Mouse (Mus musculus) heart, adult 8-10 months (tissue): ENCODE data around the gene Mettl26. TPM values are rescaled to one million over a fixed set of nuclear protein-coding genes. Genes with fewer than 3 reads are reported as not detected.

ENCODE experiments used
- DNase-seq: peaks from one replicate; pipeline ENCODE4 v3.0.0; 2022; ENCODE audit warnings: low spot score
- microRNA-seq: library from miRNA; unstranded; fragments of <30 nt; microRNA quantifications from one replicate; pipeline ENCODE4 v1.2.0, GENCODE M21; 2022
- total RNA-seq, 4 experiments: library from RNA; stranded (reverse); gene quantifications; 2 replicates each; pipeline ENCODE4 v1.2.4; 2022

The Mettl26 gene
- total RNA-seq, 4 experiments from 2014 or later: 13.6 to 16.8 (median 14.5) TPM

- DNase-seq: peak; percentile 57
Observed at GRCm38 (mm10) chr17:25925348-25925747, 50.5 kb downstream of the Mettl26 start.

Small RNA genes lying within 50 kb of the gene (microRNA-seq; reads per million reads assigned to microRNA genes)
- 2.5 reads per million for gene Mir3082

Other genes with a start within 250 kb of the Mettl26 start
- gene Gng13, start 157.9 kb upstream of the Mettl26 start, total RNA-seq: 1 to 10 TPM in 2 of 4 experiments, not detected in 2; 1.1 to 2.0 TPM
- 1 to 10 TPM; 1.2 to 2.1 (median 1.6) TPM for gene Chtf18, start 147.7 kb upstream of the Mettl26 start, total RNA-seq
- gene Rpusd1, start 147.4 kb upstream of the Mettl26 start, total RNA-seq: 1 to 10 TPM; 4.5 to 5.3 (median 4.6) TPM
- gene Mslnl, start 139.0 kb upstream of the Mettl26 start, total RNA-seq: not detected
- 10 to 100 TPM in 3 of 4 experiments, 1 to 10 TPM in 1; 9.8 to 20.9 (median 17.6) TPM for gene Msln, start 120.7 kb upstream of the Mettl26 start, total RNA-seq
- 10 to 100 TPM; 43.8 to 48.8 (median 46.6) TPM for gene Narfl, start 101.3 kb upstream of the Mettl26 start, total RNA-seq
- 10 to 100 TPM in 3 of 4 experiments, 1 to 10 TPM in 1; 8.5 to 18.4 (median 12.1) TPM for gene Haghl, start 89.4 kb upstream of the Mettl26 start, total RNA-seq
- gene Ccdc78, start 88.5 kb upstream of the Mettl26 start, total RNA-seq: under 1 TPM in 1 of 4 experiments, not detected in 3; 0.38 TPM
- 10 to 100 TPM; 40.7 to 49.9 (median 44.9) TPM for gene Fam173a, start 82.2 kb upstream of the Mettl26 start, total RNA-seq
- gene AC134908.4, start 79.4 kb upstream of the Mettl26 start, total RNA-seq: 1 to 10 TPM in 1 of 4 experiments, under 1 TPM in 1, not detected in 2; 0.72 to 1.8 TPM
- 10 to 100 TPM; 58.8 to 75.3 (median 65.7) TPM for gene Metrn, start 77.9 kb upstream of the Mettl26 start, total RNA-seq
- 1 to 10 TPM; 1.2 to 1.9 (median 1.5) TPM for gene Fbxl16, start 66.0 kb upstream of the Mettl26 start, total RNA-seq
- gene Wdr24, start 51.4 kb upstream of the Mettl26 start, total RNA-seq: 10 to 100 TPM; 11.2 to 12.6 (median 12.1) TPM
- gene Jmjd8, start 46.2 kb upstream of the Mettl26 start, total RNA-seq: 10 to 100 TPM; 34.2 to 39.6 (median 34.8) TPM
- gene Stub1, start 41.7 kb upstream of the Mettl26 start, total RNA-seq: 100 to 1,000 TPM; 129 to 137 (median 130) TPM
- gene Rhbdl1, start 37.8 kb upstream of the Mettl26 start, total RNA-seq: 1 to 10 TPM in 3 of 4 experiments, under 1 TPM in 1; 0.97 to 5.1 (median 1.6) TPM
- 1 to 10 TPM; 2.2 to 4.4 (median 3.8) TPM for gene Gm20683, start 33.3 kb upstream of the Mettl26 start, total RNA-seq
- gene Rhot2, start 30.2 kb upstream of the Mettl26 start, total RNA-seq: 100 to 1,000 TPM; 128 to 153 (median 135) TPM
- 1 to 10 TPM; 1.4 to 2.1 (median 1.6) TPM for gene Wdr90, start 13.6 kb upstream of the Mettl26 start, total RNA-seq
- 100 to 1,000 TPM; 211 to 282 (median 267) TPM for gene Mcrip2, start 6.3 kb upstream of the Mettl26 start, total RNA-seq
- gene Wfikkn1, start 5.8 kb downstream of the Mettl26 start, total RNA-seq: under 1 TPM; 0.44 to 0.57 (median 0.51) TPM
- 10 to 100 TPM; 17.3 to 20.1 (median 17.7) TPM for gene Rab40c, start 44.7 kb downstream of the Mettl26 start, total RNA-seq
- 10 to 100 TPM; 37.3 to 48.3 (median 47.8) TPM for gene Pigq, start 69.9 kb downstream of the Mettl26 start, total RNA-seq
- under 1 TPM in 1 of 4 experiments, not detected in 3; 0.41 TPM for gene Nhlrc4, start 69.9 kb downstream of the Mettl26 start, total RNA-seq
- under 1 TPM; 0.24 to 0.85 (median 0.36) TPM for gene A930017K11Rik, start 77.5 kb downstream of the Mettl26 start, total RNA-seq
- gene Capn15, start 110.7 kb downstream of the Mettl26 start, total RNA-seq: 1 to 10 TPM; 5.4 to 8.1 (median 6.8) TPM
- 10 to 100 TPM; 30.0 to 33.6 (median 32.2) TPM for gene Rab11fip3, start 194.5 kb downstream of the Mettl26 start, total RNA-seq
- gene Decr2, start 215.3 kb downstream of the Mettl26 start, total RNA-seq: 10 to 100 TPM; 10.2 to 11.2 (median 11.0) TPM
- gene Nme4, start 220.5 kb downstream of the Mettl26 start, total RNA-seq: 1 to 10 TPM; 5.0 to 7.6 (median 5.9) TPM
- 1 to 10 TPM; 6.0 to 7.0 (median 6.2) TPM for gene Tmem8, start 238.2 kb downstream of the Mettl26 start, total RNA-seq
- 100 to 1,000 TPM; 160 to 201 (median 177) TPM for gene Mrpl28, start 248.4 kb downstream of the Mettl26 start, total RNA-seq